Mouse (Mus musculus) C2C12 (cell line): ENCODE measurements around the gene 1700012B07Rik. TPM values are rescaled to one million over a fixed set of nuclear protein-coding genes. Genes with fewer than 3 reads are reported as not detected.

Source experiments
- H3K27me3 ChIP-seq: one replicate; pipeline ENCODE4 v1.6.1; 2011; ENCODE audit not compliant: control insufficient read depth, insufficient read depth, insufficient read length
- H3K36me3 ChIP-seq: one replicate; pipeline ENCODE4 v1.6.1; 2011; ENCODE audit not compliant: control insufficient read depth, insufficient read depth
- H3K4me3 ChIP-seq: one replicate; pipeline ENCODE4 v1.5.1; 2011; ENCODE audit warnings: mild to moderate bottlenecking, control low read depth; ENCODE audit not compliant: poor library complexity, insufficient read depth, severe bottlenecking
- H3K79me2 ChIP-seq: one replicate; pipeline ENCODE4 v1.6.1; 2011; ENCODE audit not compliant: control insufficient read depth, insufficient read depth
- H3K79me3 ChIP-seq: one replicate; pipeline ENCODE4 v1.6.1; 2011; ENCODE audit warnings: low read depth, control low read depth
- H3ac ChIP-seq: one replicate; pipeline ENCODE3; 2011; ENCODE audit warnings: low read depth; ENCODE audit not compliant: control insufficient read depth, insufficient read length
- CEBPB ChIP-seq: IDR thresholded peaks from one replicate; pipeline ENCODE4 v1.6.1; 2011; ENCODE audit warnings: low read depth, mild to moderate bottlenecking, control low read depth, moderate library complexity
- CTCF ChIP-seq: IDR thresholded peaks from one replicate; pipeline ENCODE4 v1.5.1; 2011; ENCODE audit not compliant: control insufficient read depth, insufficient read depth, insufficient read length
- FOSL1 ChIP-seq: IDR thresholded peaks from one replicate; pipeline ENCODE4 v1.8.0; 2011; ENCODE audit warnings: mild to moderate bottlenecking, low read length; ENCODE audit not compliant: poor library complexity, insufficient read depth, severe bottlenecking
- MAX ChIP-seq: IDR thresholded peaks from one replicate; pipeline ENCODE4 v1.6.1; 2011; ENCODE audit warnings: mild to moderate bottlenecking, control low read depth
- MYOD1 ChIP-seq: IDR thresholded peaks from one replicate; pipeline ENCODE4 v1.6.1; 2011; ENCODE audit warnings: low read depth; ENCODE audit not compliant: control insufficient read depth, insufficient read length
- MYOG ChIP-seq: IDR thresholded peaks from one replicate; pipeline ENCODE4 v1.6.1; 2011; ENCODE audit not compliant: control insufficient read depth, insufficient read length; ENCODE audit errors: extremely low read depth
- USF1 ChIP-seq: IDR thresholded peaks from one replicate; pipeline ENCODE4 v1.6.1; 2011; ENCODE audit warnings: low read depth, mild to moderate bottlenecking, control low read depth, moderate library complexity
- long read RNA-seq, 2 experiments: library from polyadenylated mRNA; unstranded; transcript quantifications; one replicate each; pipeline ENCODE4 v2.0.0; 2019 to 2020
- polyA plus RNA-seq: library from polyadenylated mRNA; unstranded; fragments of >200 nt; fragmentation: generic; extraction: Trizol; gene quantifications from one replicate; pipeline ENCODE4 v1.2.1, GENCODE M21; 2012; ENCODE audit warnings: missing spikeins

The 1700012B07Rik gene
- 0.04 TPM for polyA plus RNA-seq
- long read RNA-seq, experiment 1 = 0 reads
- long read RNA-seq, experiment 2 = 0 reads

DNA sequence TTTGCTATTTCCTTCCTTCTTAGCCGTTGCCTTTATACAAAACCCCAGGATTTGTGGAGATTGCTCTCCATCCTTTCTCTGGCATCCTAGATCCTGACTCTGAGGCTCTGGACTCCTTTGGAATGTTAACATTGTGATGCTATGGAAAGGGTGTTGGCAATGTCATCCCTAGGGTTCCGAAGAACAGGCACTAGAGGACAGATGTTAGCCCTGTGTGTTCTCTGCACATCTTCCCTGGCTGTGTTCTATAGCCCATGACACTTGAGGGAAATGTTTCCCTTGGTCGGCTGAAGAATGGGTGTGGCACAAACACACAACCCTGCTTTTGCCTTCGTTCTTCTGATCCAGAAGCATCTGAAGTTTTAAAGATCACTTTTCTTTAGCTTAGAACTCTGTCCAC lies at the start of gene 1700012B07Rik:
TSS of gene 1700012B07Rik (minus strand) at position 101 of the 400 bp plus-strand sequence.
- H3K79me3 ChIP-seq = no peaks in the 10 kb centered on the region
- no peaks in the 10 kb centered on the region for H3K27me3 ChIP-seq
- TF ChIP-seq CEBPB (no peak), USF1 (no peak), CTCF (no peak), MAX (no peak), FOSL1 (no peak), MYOG (no peak), MYOD1 (no peak)
- H3ac ChIP-seq = no peak within 1 kb of the TSS
- no peak within 1 kb of the TSS for H3K4me3 ChIP-seq
- H3K79me2 ChIP-seq = no peaks in the 10 kb centered on the region
- H3K36me3 ChIP-seq = no peaks in the 10 kb centered on the region

DNA sequence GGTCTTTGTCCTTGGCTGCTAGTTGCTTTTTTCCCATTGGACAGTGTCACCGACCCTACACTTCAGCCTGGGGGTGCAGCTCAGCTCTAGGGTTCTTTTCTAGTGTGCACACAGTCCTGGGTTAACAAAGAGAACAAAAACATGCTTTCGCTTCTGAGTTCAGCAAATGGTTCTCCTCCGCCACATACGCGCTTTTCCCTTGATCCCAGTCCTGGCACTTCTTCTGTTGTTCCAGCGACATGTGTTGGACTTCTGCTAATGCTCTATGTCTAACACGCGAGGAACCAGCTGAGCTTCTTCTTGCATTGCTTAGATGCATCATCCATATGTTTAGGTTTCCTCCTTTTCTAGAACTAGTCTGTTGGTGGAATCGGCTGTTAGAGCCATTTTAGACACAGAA lies 48.9 kb upstream of the 1700012B07Rik start:
- H3K4me3 ChIP-seq = no peak overlapping the region
- H3K79me2 ChIP-seq = no peaks in the 10 kb centered on the region
- TF ChIP-seq MAX = no peak
- no peak for TF ChIP-seq USF1
- TF ChIP-seq MYOD1 = no peak
- no peak for TF ChIP-seq CTCF
- TF ChIP-seq FOSL1 = no peak
- no peak for TF ChIP-seq MYOG
- no peak for TF ChIP-seq CEBPB
- no peak overlapping the region for H3ac ChIP-seq
- no peaks in the 10 kb centered on the region for H3K36me3 ChIP-seq
- no peaks in the 10 kb centered on the region for H3K27me3 ChIP-seq
- H3K79me3 ChIP-seq = no peaks in the 10 kb centered on the region

DNA sequence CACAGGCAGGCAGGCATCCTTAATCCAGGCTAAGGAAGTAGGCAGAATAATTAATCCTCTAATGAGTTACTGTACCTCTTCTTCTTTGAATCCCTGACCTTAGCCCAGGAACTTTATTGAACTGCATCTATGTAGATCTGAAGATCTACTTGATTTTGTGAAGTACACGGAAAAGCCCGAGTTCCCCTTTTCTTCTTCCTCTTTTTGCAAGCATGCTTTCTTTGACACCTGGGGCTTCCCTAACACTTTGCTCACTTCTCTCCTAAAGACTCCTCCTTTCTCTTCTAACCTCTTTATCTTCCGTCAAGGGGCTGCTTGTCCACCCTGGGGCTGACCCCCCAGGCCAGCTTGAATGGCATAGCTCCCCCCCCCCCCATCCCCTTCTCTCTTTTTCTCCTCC lies 48.0 kb upstream of the 1700012B07Rik start:
- Histone ChIP-seq H3ac (no peak overlapping the region), H3K36me3 (no peaks in the 10 kb centered on the region), H3K79me2 (no peaks in the 10 kb centered on the region), H3K27me3 (no peaks in the 10 kb centered on the region), H3K79me3 (no peaks in the 10 kb centered on the region), H3K4me3 (no peak overlapping the region)
- no peak for TF ChIP-seq USF1
- no peak for TF ChIP-seq CTCF
- no peak for TF ChIP-seq MYOD1
- TF ChIP-seq MYOG = no peak
- no peak for TF ChIP-seq MAX
- TF ChIP-seq FOSL1 = no peak
- no peak for TF ChIP-seq CEBPB

DNA sequence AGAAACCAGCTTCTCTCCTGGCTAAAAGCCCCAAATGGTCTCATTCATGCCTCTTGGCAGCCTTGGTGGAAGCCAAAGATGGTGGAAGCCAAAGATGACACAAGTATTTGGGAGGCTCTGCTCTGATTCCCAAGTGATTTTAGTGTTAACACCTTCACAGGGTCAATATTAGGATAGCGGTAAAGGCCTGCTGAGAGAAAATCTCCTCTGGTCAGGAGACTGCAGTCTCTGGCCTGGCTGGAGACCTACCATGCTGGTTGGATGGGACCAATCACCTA lies 47.6 kb upstream of the 1700012B07Rik start:
- Histone ChIP-seq H3K79me3 (no peaks in the 10 kb centered on the region), H3K79me2 (no peaks in the 10 kb centered on the region), H3ac (no peak overlapping the region), H3K27me3 (no peaks in the 10 kb centered on the region), H3K4me3 (no peak overlapping the region), H3K36me3 (no peaks in the 10 kb centered on the region)
- TF ChIP-seq CTCF = no peak
- TF ChIP-seq USF1 = no peak
- TF ChIP-seq MYOG = no peak
- no peak for TF ChIP-seq CEBPB

DNA sequence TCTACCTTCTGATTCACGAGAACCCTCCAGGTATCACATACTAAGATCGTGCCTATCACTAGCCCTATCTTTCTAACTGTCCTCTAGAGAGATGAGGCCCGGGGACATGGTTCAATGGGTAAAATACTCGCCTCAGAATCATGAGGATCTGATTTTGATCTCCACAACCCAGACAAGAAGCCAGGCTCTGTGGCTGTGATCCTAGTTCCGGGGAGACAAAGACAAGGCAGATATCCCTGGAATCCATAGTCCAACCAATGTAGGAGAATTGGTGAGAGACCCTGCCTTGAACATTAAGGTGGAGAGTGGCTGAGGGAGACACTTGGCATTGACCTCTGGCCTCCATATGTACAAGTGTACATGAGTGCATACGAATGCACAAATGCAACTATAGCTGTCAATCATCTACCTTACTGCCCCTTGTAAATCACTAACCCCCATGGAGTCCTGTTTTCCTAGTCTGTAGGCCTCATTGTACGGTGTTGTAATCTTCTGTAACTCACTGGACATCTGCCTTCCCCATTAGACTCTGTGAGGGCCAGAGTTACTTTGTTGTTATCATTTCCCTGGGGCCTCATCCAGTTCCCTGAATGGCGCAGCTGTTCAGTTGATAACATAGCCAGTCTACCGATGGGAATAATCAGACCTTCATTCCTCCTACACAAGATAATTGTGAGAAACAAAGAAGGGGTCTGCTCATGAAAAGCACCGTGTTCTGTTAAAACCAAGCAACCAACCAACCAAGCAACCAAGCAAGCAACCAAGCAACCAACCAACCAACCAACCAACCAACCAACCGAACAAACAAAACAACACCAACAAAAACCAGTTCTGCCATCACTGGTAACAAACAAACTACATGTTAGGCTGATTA lies 47.0 kb upstream of the 1700012B07Rik start:
- H3ac ChIP-seq = no peak overlapping the region
- H3K27me3 ChIP-seq = no peaks in the 10 kb centered on the region
- H3K36me3 ChIP-seq = no peaks in the 10 kb centered on the region
- H3K79me3 ChIP-seq = no peaks in the 10 kb centered on the region
- TF ChIP-seq MYOG (no peak), CEBPB (no peak), USF1 (no peak), CTCF (no peak), FOSL1 (no peak), MAX (no peak), MYOD1 (no peak)
- no peak overlapping the region for H3K4me3 ChIP-seq
- no peaks in the 10 kb centered on the region for H3K79me2 ChIP-seq
